Comparison of ENCODE assay signal across 8 mouse cellular contexts in genomic region chr4:141010941-141011429, GRCm38 (mm10). TPM values are rescaled to one million over a fixed set of nuclear protein-coding genes. Genes with fewer than 3 reads are reported as not detected.
DNase-seq lines count a peak whose midpoint lies in the region; ATAC-seq lines count a peak whose summit lies in the region.

No protein-coding gene starts in this region.

- DNase-seq in embryo, embryonic 10.5 days (ENCODE audit: low spot score): peak; percentile 81
- peak; percentile 71 for DNase-seq in forebrain, embryonic 11.5 days (ENCODE audit: low spot score)
- DNase-seq in intestine, embryonic 14.5 days (ENCODE audit: low spot score): no peak
- DNase-seq in lung, postnatal 10 days: peak; percentile 69
- no peak for DNase-seq in right cerebral cortex, postnatal 4 days
- DNase-seq in right cerebral cortex, postnatal 36 days (ENCODE audit: low spot score in 2 of 2): no peak
- DNase-seq in left cerebral cortex, postnatal 4 days: no peak
- DNase-seq in layer of hippocampus, postnatal 14 days (ENCODE audit: low spot score in 2 of 2): no peak

- ATAC-seq in forebrain, embryonic 11.5 days (replicated peaks; ENCODE audit: low FRiP score): peak; percentile 50; the same call in 1 of the 2 replicates
- peak; percentile 38; the same call in 1 of the 2 replicates for ATAC-seq in intestine, embryonic 14.5 days (replicated peaks; ENCODE audit: low FRiP score, low TSS enrichment, low read depth)

- H3K4me2 ChIP-seq in forebrain, embryonic 11.5 days (ENCODE audit: low read depth, low read length, severe bottlenecking): peak overlapping the region; percentile 80
- peak overlapping the region; percentile 76 for H3K4me2 ChIP-seq in intestine, embryonic 14.5 days (ENCODE audit: low read length)

- peak overlapping the region; percentile 76 for H3K4me3 ChIP-seq in forebrain, embryonic 11.5 days (ENCODE audit: low read depth, low read length)
- peak overlapping the region; percentile 52 for H3K4me3 ChIP-seq in intestine, embryonic 14.5 days (ENCODE audit: low read depth, low read length)

- H3K4me1 ChIP-seq in forebrain, embryonic 11.5 days (replicated peaks; ENCODE audit: control insufficient read depth, insufficient read depth, low read length): peaks cover 13% of the 10 kb centered on the region
- peaks cover 14% of the 10 kb centered on the region for H3K4me1 ChIP-seq in intestine, embryonic 14.5 days (replicated peaks; ENCODE audit: control insufficient read depth, insufficient read depth, low read length)

- peak overlapping the region; percentile 86 for H3K9ac ChIP-seq in forebrain, embryonic 11.5 days (ENCODE audit: low read length)
- peak overlapping the region; percentile 72 for H3K9ac ChIP-seq in intestine, embryonic 14.5 days (ENCODE audit: low read length)

- no peaks in the 10 kb centered on the region for H3K27me3 ChIP-seq in forebrain, embryonic 11.5 days (ENCODE audit: control insufficient read depth, insufficient read depth, low read length)
- no peaks in the 10 kb centered on the region for H3K27me3 ChIP-seq in intestine, embryonic 14.5 days (replicated peaks; ENCODE audit: control insufficient read depth, insufficient read depth, low read length)

- intact Hi-C loops in left cerebral cortex, postnatal 4 days (cut with DNase I): no loop called here

- H3K27ac ChIP-seq in forebrain, embryonic 11.5 days (ENCODE audit: low read depth, low read length): peak overlapping the region; percentile 83
- H3K27ac ChIP-seq in intestine, embryonic 14.5 days (ENCODE audit: low read depth): peak overlapping the region; percentile 86

- WGBS in forebrain, embryonic 11.5 days: under 1% methylated on average over 17 of the region's 17 CpGs
- 4% methylated on average over 17 of the region's 17 CpGs for WGBS in intestine, embryonic 14.5 days

- H3K36me3 ChIP-seq in forebrain, embryonic 11.5 days (ENCODE audit: control insufficient read depth, insufficient read depth, low read length): peaks cover 8% of the 10 kb centered on the region; the same call in 1 of the 2 replicates
- peaks cover 44% of the 10 kb centered on the region for H3K36me3 ChIP-seq in intestine, embryonic 14.5 days (ENCODE audit: control insufficient read depth, insufficient read depth, low read length)

- H3K9me3 ChIP-seq in forebrain, embryonic 11.5 days (ENCODE audit: control insufficient read depth, low read length): no peaks in the 10 kb centered on the region
- no peaks in the 10 kb centered on the region for H3K9me3 ChIP-seq in intestine, embryonic 14.5 days (ENCODE audit: control insufficient read depth, low read length)

RNA-seq across cellular contexts. Expression of gene Mfap2, which starts 0.8 kb away (rescaled TPM):
- polyA plus RNA-seq in forebrain, embryonic 11.5 days (2014; fragmentation: Nextera tagmentation; extraction: Ambion mirVana): 263 and 298 TPM in 2 replicates
- 489 and 509 TPM in 2 replicates for polyA plus RNA-seq in intestine, embryonic 14.5 days (2014; fragmentation: Nextera tagmentation; extraction: Ambion mirVana)
- total RNA-seq in left cerebral cortex, postnatal 4 days (2021): 10 to 100 TPM; 37.0 to 39.0 TPM
- 10 to 100 TPM; 11.3 to 14.1 TPM for total RNA-seq in layer of hippocampus, postnatal 14 days (2021)

RNA-seq across cellular contexts. Expression of gene Atp13a2, which starts 24.3 kb away (rescaled TPM):
- polyA plus RNA-seq in forebrain, embryonic 11.5 days (2014; fragmentation: Nextera tagmentation; extraction: Ambion mirVana): 51.2 and 54.9 TPM in 2 replicates
- polyA plus RNA-seq in intestine, embryonic 14.5 days (2014; fragmentation: Nextera tagmentation; extraction: Ambion mirVana): 33.3 and 40.0 TPM in 2 replicates
- 100 to 1,000 TPM; 237 to 241 TPM for total RNA-seq in left cerebral cortex, postnatal 4 days (2021)
- total RNA-seq in layer of hippocampus, postnatal 14 days (2021): 100 to 1,000 TPM; 206 to 215 TPM

RNA-seq across cellular contexts. Expression of gene Crocc, which starts 49.4 kb away (rescaled TPM):
- 14.3 and 15.3 TPM in 2 replicates for polyA plus RNA-seq in forebrain, embryonic 11.5 days (2014; fragmentation: Nextera tagmentation; extraction: Ambion mirVana)
- 6.6 TPM in 2 replicates for polyA plus RNA-seq in intestine, embryonic 14.5 days (2014; fragmentation: Nextera tagmentation; extraction: Ambion mirVana)
- total RNA-seq in left cerebral cortex, postnatal 4 days (2021): 10 to 100 TPM; 36.7 to 37.2 TPM
- total RNA-seq in layer of hippocampus, postnatal 14 days (2021): 10 to 100 TPM; 36.3 to 41.7 TPM

RNA-seq across cellular contexts. Expression of gene Sdhb, which starts 50.0 kb away (rescaled TPM):
- 375 and 401 TPM in 2 replicates for polyA plus RNA-seq in forebrain, embryonic 11.5 days (2014; fragmentation: Nextera tagmentation; extraction: Ambion mirVana)
- 457 and 488 TPM in 2 replicates for polyA plus RNA-seq in intestine, embryonic 14.5 days (2014; fragmentation: Nextera tagmentation; extraction: Ambion mirVana)
- total RNA-seq in left cerebral cortex, postnatal 4 days (2021): 100 to 1,000 TPM; 174 to 177 TPM
- 100 to 1,000 TPM; 190 to 198 TPM for total RNA-seq in layer of hippocampus, postnatal 14 days (2021)

Comparison
In these comparisons a context has a peak if more than half of its experiments do, and no peak if none do; other contexts are left out.
1. DNase-seq: peak in embryo, embryonic 10.5 days (single experiment), forebrain, embryonic 11.5 days (single experiment) and lung, postnatal 10 days (single experiment); none in intestine, embryonic 14.5 days (single experiment), right cerebral cortex, postnatal 4 days (single experiment), right cerebral cortex, postnatal 36 days (0 of 2), left cerebral cortex, postnatal 4 days (single experiment) and layer of hippocampus, postnatal 14 days (0 of 2).